Mouse (Mus musculus): ENCODE results near the gene Gprin1.

DNA sequence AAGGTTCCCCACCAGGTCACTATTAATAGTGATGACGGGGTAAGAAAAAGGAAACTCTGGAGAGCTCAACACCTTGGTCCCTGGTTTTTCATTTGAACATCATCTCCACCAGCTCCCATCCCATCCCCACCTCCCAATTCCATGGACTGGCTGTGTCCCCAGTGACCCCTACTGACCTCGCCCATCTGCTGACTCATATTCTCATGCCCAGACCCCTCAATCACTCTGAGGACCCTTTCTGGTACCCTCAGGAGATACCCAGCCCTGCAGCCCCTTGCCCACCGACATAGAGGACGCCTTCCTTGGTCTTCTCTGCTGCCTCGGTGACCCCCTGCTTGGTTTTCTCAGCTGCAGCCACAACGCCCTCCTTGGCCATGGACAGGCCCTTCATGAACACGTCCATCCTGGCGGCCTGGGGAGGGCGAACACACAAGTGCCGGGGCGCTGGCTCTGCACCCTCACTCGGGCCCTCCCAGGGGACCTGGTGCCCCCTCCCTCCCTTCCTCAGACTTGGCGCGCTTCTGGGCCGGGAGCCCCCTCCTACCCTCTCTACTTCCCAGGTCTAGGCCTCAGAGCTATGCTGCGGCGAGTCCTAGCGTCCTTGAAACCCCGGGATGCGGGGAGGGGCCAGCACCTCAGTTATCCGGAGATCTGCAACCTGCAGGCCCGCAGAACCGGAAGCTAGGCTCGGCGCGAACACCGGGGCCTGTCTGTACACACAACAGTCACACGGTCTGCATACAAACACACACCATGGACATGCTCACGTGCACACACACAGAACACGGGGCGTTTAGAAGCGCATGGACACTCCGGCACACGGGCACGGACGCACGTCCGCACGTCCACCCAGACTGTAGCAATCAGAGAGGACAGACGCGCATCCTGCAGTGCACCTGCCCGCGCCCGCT is 15.9 kb upstream of the Gprin1 start:
- no peak for TF ChIP-seq CTCF (IDR thresholded peaks at IDR 0.05; ENCODE audit: insufficient read depth, low read length)
- no peak for TF ChIP-seq POLR2A (IDR thresholded peaks at IDR 0.05; ENCODE audit: borderline replicate concordance, extremely low read depth, low read depth, low read length)

Measured in lung, adult 2 months (tissue).